Mouse (Mus musculus) right cerebral cortex, postnatal 14 days (tissue): ENCODE results near the gene Rsph3a.
"Not testable (repeated sequence)": the region's sequence is repeated elsewhere in the genome, so short reads cannot be mapped to it uniquely, and the experiment has no call there.

Source experiments
- DNase-seq: peaks from one replicate; pipeline ENCODE4 v3.0.0; 2022

Gene Rsph3a

GRCm38 (mm10) chr17:7929279-7929678 is 16.1 kb upstream of the Rsph3a start:
- DNase-seq, result no peak

DNA sequence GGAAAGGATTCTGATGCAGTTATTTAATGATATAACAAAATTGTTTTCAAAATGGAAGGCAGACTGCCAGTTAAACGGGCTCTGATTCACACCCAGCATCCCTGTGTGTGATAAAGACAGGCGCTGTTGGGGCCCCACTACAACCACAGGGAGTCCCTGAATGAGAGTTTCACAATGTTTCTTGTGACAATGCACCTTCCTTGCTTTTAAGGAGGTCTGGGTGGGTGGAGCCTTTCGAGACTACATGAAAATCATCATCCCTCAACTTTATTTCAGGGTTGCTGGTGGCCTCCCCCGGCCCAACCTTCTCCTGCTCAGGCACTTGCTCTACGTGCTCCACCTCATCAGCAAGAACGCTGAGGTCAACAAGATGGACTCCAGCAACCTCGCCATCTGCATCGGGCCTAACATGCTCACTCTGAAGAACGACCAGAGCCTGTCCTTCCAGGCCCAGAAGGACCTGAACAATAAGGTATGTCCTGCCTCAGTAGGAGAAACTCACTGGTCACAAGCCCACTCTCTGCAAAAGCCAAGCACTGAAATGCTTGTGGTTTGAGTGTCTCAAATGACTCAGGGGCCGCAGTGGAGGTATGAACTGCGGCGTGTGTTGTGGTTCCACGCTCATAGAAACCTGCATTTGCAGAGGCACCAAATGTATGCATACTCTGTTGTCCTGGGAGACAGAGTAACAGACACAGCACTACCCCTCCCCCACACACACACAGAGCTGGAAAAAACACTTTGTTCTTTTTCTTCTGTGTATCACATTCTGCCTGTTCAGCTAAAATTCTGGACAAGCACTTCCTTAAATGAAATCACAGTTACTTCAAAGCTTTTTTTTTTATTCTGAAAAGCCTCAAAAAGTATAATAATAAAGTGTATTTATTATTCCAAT is 14.1 kb upstream of the Rsph3a start:
- no peak for DNase-seq

DNA sequence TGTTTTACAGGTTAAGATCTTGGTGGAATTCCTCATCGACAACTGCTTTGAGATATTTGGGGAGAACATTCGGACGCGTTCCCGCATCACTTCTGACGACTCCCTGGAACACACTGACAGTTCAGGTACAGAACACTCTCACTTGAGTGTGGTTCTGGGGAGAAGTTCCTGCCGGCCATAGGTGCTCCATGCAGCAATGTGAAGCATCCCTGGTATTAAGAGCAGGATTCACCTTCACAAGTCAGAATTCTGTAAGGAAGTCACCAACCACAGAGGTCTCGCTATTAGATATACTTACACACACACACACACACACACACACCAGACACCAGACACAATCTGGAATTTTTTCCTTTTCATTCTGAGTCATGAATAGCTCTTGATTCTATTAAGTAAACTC is 13.3 kb upstream of the Rsph3a start:
- DNase-seq, result not testable (repeated sequence)

- DNase-seq, result peak; percentile 48
These were observed 5.8 kb upstream of the Rsph3a start for GRCm38 (mm10) chr17:7939640-7940039.

DNA sequence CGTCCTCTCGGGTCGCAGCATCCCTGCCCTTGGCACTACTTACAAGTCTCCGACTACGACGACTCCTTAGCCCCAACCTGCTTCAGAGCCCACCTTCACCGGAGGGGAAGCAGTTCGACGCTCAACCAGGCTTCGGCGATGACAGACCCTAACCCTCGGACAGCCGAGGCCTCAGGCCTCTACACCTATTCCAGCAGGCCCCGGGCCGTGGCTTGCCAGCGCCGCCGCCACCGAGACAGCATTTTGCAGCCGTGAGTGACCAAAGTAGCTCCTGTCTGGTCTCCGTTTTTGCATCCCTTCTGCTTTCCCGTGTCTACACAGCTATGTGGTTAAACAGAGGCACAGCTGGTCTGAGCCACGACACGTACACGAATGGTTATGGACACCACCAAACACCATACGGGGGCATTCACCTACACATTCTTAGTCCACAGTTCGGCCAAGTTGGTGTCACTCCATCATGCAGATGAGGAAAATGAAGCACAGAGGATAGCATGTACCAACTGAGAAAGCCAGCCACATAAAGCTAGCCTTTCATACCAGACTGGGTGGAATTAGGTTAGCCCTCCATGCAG is 726 bp downstream of the Rsph3a start:
- not testable (repeated sequence) for DNase-seq

DNA sequence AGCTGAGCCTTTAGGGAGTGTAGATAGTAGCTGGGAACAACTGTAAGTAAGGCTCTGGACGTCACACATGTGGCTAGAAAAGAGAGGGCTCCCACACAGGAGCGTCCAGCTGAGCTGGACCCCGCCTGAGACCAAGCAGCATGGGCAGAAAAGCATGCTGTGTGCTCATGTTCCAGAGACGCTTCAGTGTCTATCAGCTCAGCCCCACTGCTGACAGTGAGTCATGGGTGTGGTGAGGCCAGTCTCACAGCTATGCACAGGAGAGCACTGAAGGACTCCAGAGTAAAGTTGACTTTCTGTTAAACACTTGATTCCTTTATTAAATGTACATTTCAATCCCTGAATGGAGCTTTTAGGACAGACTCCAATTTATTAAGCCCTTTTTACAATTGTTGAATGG is 5.9 kb downstream of the Rsph3a start:
- not testable (repeated sequence) for DNase-seq

DNA sequence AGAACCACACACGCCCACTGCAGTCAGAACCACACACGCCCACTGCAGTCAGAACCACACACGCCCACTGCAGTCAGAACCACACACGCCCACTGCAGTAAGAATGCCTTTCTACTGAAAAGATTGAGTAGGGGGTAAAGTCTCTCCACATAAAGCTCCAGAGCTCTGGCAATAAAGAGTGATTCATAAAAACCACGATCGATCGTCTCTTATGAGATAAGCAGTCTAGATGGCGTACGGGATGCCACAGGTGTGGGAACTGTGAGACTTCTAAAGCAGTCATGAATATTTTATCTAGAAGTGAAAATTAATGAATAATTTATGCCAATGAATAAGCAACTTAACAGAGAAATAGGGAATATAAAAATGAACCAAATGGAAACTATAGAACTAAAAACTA is 11.8 kb downstream of the Rsph3a start:
- not testable (repeated sequence) for DNase-seq

DNA sequence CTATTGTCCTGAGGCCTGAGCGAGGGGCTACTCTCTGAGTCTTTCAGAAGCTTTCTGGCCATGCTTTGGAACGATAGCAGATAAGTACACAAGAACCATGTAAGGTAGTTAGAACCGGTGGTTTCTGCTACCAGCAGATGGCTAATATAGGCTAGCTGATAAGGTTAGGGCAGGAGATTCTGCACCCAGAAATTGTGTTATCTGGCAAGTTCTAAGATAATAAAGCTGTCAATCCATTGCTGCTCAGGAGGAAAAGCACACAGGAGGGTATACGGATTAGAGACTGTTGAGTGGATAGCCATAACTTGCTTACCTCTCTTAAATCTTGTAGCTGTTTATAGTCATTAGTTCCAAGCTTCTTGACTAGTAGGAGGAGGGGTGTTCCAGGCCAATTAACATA is 17.9 kb downstream of the Rsph3a start:
- not testable (repeated sequence) for DNase-seq

DNA sequence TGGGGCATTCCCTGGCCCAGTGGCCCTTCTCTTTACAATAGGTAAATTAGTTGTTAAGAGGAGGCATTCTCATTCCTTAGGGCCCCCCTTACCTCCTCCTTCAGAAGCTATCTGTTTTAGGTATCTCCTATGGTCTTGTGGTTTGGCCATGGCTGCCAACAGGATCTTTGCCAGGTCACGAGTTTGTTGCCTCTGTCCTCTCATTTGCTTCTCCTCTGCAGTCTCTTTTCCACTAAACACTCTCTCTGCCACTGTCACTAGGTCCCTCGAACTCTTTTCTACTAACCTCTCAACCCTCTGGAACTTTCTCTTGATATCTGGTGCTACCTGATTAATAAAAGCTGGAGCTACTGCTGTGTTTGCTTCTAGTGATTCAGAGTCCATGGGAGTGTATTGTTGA is 19.0 kb downstream of the Rsph3a start:
- not testable (repeated sequence) for DNase-seq

DNA sequence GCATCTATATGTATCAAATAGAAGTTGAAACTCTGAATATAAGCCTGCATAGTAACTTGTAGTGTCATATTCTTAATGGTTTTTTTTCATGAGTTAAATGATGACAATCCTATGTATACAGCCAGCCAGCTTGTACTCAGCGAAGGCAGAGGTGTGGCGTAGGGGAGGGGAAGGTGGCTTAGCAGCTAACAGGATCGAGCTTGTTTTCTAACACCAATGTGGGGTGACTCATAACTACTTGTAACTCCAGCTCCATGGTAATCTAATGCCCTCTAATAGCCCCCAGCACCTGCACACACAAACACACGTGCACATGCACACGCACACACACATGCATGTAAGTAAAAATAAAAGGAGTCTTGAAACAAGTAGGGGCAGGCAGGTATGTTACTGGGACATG is 23.1 kb downstream of the Rsph3a start:
- not testable (repeated sequence) for DNase-seq

GRCm38 (mm10) chr17:7969782-7970181 is 24.4 kb downstream of the Rsph3a start:
- not testable (repeated sequence) for DNase-seq

DNA sequence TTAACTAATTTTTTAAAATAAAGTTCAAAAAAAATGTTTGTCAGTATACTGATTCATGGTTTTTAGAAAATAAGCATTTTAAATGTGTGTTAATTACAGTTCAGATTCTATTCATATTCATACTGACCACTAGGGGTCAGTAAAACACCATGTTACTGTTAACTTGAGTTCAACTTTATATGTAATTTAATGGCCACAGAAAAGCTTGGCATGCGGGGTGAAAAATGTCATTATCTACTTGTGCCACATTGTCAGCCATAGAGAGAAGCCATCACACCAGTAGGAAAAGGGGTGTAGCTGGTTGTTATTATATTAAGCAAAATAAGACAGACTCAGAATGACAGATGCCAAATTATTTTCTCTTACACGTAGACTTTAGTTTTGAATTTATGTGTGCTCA is 38.1 kb downstream of the Rsph3a start:
- not testable (repeated sequence) for DNase-seq

DNA sequence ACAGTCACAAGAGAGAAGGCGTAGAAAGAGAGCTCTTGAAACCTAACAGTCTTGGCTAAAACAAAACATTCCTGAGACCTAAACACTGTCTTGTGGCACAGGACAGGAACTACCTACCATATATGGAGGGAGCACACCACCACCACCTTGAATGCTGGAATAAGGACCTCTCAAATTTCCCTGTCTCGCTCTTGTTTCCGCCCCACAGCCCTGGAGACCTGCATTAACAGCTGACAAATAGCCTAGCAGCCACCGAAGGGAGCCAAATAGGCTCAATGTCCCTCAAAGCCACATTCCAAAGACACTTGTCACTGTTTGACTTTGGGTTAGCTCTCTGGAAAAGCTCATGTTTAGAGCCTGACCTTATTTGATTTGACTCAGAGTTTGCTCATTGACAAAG is 40.2 kb downstream of the Rsph3a start:
- DNase-seq, result not testable (repeated sequence)

GRCm38 (mm10) chr17:7987038-7987437 is 41.6 kb downstream of the Rsph3a start:
- not testable (repeated sequence) for DNase-seq

GRCm38 (mm10) chr17:8003248-8003647 is 57.8 kb downstream of the Rsph3a start:
- not testable (repeated sequence) for DNase-seq

DNA sequence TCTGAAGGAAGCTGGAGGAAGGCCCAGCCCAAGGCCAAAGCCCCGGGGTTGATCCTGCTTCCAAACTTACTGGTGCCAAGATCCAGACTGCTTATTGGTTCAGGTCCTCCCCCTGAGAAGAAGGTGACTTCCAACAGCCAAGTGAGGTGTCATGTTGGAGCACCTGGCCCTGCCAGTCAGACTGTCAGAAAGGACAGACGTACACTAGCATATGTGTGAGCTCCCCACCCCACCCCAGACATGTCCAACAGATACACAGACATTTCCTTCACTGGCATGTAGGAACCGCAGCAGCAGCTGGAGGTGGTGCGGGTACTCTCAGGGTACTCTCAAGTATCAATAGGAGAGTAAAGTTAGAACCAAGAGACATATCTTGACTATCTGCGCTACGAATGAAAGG is 61.4 kb downstream of the Rsph3a start:
- not testable (repeated sequence) for DNase-seq

GRCm38 (mm10) chr17:8009565-8009964 is 64.2 kb downstream of the Rsph3a start:
- not testable (repeated sequence) for DNase-seq

GRCm38 (mm10) chr17:8013974-8014373 is 68.6 kb downstream of the Rsph3a start:
- DNase-seq, result not testable (repeated sequence)

DNA sequence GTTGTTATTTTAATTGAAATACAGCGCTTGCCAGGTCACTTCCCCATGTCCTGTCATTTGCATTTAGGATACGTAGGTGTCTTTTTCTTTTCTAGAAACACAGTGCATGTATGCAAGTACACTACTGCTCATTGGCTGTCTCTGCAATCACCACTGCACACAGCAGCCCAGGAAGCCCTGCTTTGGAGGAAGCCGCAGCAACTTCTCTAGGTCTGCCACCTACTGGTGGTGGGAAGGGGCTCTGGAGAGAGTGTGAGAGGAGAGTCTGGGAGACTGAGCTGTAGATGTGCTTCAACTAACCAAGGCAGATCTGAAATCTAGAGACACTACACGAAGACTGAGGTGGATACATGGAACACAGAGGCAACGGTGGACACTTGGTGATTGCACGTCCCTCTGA is 77.3 kb downstream of the Rsph3a start:
- DNase-seq, result not testable (repeated sequence)

GRCm38 (mm10) chr17:8027475-8028168 is 82.2 kb downstream of the Rsph3a start:
- DNase-seq, result not testable (repeated sequence)
